Mouse (Mus musculus) hindbrain, embryonic 15.5 days (tissue): ENCODE measurements around the gene Pkib. TPM values are rescaled to one million over a fixed set of nuclear protein-coding genes. Genes with fewer than 3 reads are reported as not detected.
A peak's percentile ranks its signal among the peaks of the same experiment; 100 is the strongest.

ENCODE experiments used
- ATAC-seq: fragments of 200-750 bp; cut with Nextera tagmentation; 2 replicates; pipeline ENCODE4 v1.8.0; 2017; ENCODE audit warnings: low read depth, moderate number of reproducible peaks, moderate TSS enrichment; ENCODE audit not compliant: low FRiP score
- H3K27ac ChIP-seq: fragments of 300-500 bp; sonication (generic); replicated peaks from 2 replicates; pipeline ENCODE4 v1.5.1; 2015; ENCODE audit warnings: mild to moderate bottlenecking, inconsistent platforms
- H3K27me3 ChIP-seq: fragments of 300-500 bp; sonication (generic); 2 replicates; pipeline ENCODE4 v1.6.1; 2015; ENCODE audit warnings: control low read depth, inconsistent platforms
- H3K36me3 ChIP-seq: fragments of 300-500 bp; sonication (generic); 2 replicates; pipeline ENCODE4 v1.6.1; 2015; ENCODE audit warnings: control low read depth, inconsistent platforms
- H3K4me1 ChIP-seq: fragments of 300-500 bp; sonication (generic); replicated peaks from 2 replicates; pipeline ENCODE4 v1.6.1; 2015; ENCODE audit warnings: control low read depth, inconsistent platforms
- H3K4me2 ChIP-seq: fragments of 300-500 bp; sonication (generic); 2 replicates; pipeline ENCODE4 v1.6.1; 2015; ENCODE audit warnings: moderate library complexity, mild to moderate bottlenecking, inconsistent platforms
- H3K4me3 ChIP-seq: fragments of 300-500 bp; sonication (generic); 2 replicates; pipeline ENCODE4 v1.5.1; 2015; ENCODE audit warnings: mild to moderate bottlenecking, inconsistent platforms
- H3K9ac ChIP-seq: fragments of 300-500 bp; sonication (generic); 2 replicates; pipeline ENCODE4 v1.6.1; 2015; ENCODE audit warnings: inconsistent platforms
- H3K9me3 ChIP-seq: fragments of 300-500 bp; sonication (generic); 2 replicates; pipeline ENCODE4 v1.6.1; 2016; ENCODE audit warnings: control low read depth, inconsistent platforms
- WGBS: fragments of 180-500 bp; shearing (Covaris S2); methylation state at CpG from one replicate; pipeline ENCODE4 v1.1.7; 2015; 5-methylcytosine and 5-hydroxymethylcytosine counted together
- polyA plus RNA-seq: library from polyadenylated mRNA; unstranded; fragments of >200 nt; fragmentation: Nextera tagmentation; extraction: Ambion mirVana; gene quantifications from 2 replicates; pipeline ENCODE4 v1.2.1, GENCODE M21; 2015

The Pkib gene
- polyA plus RNA-seq, 1 experiment from 2014 or later, result 5.4 TPM

DNA sequence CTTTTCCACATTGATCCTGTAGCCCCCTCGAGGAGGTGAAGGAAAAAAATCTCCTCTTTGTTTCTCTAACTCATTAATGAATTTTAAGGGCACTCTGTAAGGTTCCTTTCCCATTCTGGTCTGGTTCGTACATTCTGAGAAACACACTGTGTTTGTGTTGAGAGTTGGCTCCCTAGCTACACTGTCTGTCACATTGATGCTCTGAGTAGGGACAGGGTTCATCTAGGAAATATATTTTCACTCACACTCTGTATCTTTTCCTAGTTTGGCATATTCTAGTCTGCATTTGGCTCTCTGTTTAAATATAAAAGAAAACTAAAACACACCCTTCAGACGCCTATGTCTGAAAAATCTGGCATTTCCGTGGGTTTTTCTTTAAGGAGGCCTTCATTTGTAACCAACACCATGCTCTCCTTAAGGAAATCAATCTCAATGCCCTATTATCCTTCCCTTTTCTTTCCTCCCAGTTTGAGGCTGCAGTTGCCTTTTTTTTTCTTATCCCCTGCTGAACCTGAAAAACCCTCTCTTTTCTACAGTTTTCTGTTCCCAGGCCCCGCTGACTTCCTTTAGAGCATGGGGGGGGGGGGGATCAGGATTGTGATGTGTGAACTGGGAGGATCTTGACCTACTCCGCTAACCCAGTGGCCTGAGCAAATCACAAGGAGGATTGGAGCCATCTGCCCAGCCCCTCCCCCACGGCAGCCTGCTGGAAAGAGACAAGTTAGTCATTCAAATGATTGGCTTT lies 152.5 kb downstream of the Pkib start:
- WGBS, result 2% methylated on average over 7 of the region's 7 CpGs
- no peaks in the 10 kb centered on the region for H3K9me3 ChIP-seq

DNA sequence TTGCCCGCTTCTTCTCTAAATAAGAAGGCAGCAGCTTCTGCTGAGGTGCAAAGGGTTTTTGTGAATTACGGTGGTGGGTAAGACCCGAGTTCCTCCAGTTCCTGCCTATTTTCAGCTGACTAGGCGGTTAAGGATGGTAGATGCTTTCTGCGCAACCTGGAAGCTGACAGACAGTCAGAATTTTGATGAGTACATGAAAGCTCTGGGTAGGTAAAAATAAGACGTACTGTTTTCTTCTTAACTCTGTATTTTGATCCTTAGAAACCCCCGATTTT lies 153.0 kb downstream of the Pkib start, which contains the start of gene Fabp7:
Gene Fabp7, plus strand, starts transcription at position 6 of the 275 bp plus-strand sequence.
- Histone ChIP-seq H3K9ac (peak within 1 kb of the TSS; percentile 49), H3K36me3 (no peaks in the 10 kb centered on the region), H3K4me1 (peaks cover 18% of the 10 kb centered on the region), H3K27ac (peak within 1 kb of the TSS; percentile 82), H3K27me3 (no peaks in the 10 kb centered on the region), H3K4me3 (peak within 1 kb of the TSS; percentile 35), H3K9me3 (no peaks in the 10 kb centered on the region), H3K4me2 (peak within 1 kb of the TSS; percentile 55)
- ATAC-seq, result no peak
- 6% methylated on average over 7 of the region's 7 CpGs for WGBS

More for the DNA sequence above, 152.5 kb downstream of the Pkib start:
- Histone ChIP-seq H3K4me3 (peak overlapping the region; percentile 35), H3K36me3 (no peaks in the 10 kb centered on the region), H3K27ac (peak overlapping the region; percentile 82), H3K27me3 (no peaks in the 10 kb centered on the region), H3K4me2 (peak overlapping the region; percentile 55), H3K4me1 (peaks cover 18% of the 10 kb centered on the region), H3K9ac (peak overlapping the region; percentile 49)
- ATAC-seq, result peak; percentile 93

DNA sequence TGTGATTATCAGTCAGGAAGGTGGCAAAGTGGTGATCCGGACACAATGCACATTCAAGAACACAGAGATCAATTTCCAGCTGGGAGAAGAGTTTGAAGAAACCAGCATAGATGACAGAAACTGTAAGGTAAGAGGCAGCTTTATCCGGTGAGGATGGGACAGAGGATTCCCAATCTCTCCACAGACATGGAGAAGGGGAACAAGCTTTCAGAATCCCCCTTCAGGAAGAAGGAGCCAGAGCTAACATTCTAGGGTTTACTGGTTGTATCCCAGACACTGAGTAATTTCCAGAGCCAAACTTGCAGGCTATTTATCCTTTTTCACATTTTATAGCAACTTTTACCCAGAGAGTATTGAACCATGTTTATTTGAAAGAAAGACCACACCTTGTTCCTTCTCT lies 153.8 kb downstream of the Pkib start:
- H3K9me3 ChIP-seq, result no peaks in the 10 kb centered on the region
- 17% methylated on average over 2 of the region's 2 CpGs for WGBS
- H3K36me3 ChIP-seq, result no peaks in the 10 kb centered on the region
- peak overlapping the region; percentile 49 for H3K9ac ChIP-seq
- H3K27ac ChIP-seq, result peak overlapping the region; percentile 82
- H3K4me1 ChIP-seq, result peaks cover 18% of the 10 kb centered on the region
- no peak for ATAC-seq
- H3K4me3 ChIP-seq, result peak overlapping the region; percentile 35
- H3K27me3 ChIP-seq, result no peaks in the 10 kb centered on the region
- peak overlapping the region; percentile 55 for H3K4me2 ChIP-seq

Other genes starting within 250 kb of the Pkib start
- gene Hsf2, start 145.6 kb upstream of the Pkib start, polyA plus RNA-seq, result 46.5 and 49.0 TPM in 2 replicates
- gene Serinc1, start 99.5 kb upstream of the Pkib start, polyA plus RNA-seq, result 392 and 396 TPM in 2 replicates
- 2,182 and 2,246 TPM in 2 replicates for gene Fabp7, start 152.9 kb downstream of the Pkib start, polyA plus RNA-seq
- gene Smpdl3a, start 162.4 kb downstream of the Pkib start, polyA plus RNA-seq, result 28.5 and 32.1 TPM in 2 replicates